Comparison of ENCODE assay signal across 24 mouse cellular contexts in the genomic region with DNA sequence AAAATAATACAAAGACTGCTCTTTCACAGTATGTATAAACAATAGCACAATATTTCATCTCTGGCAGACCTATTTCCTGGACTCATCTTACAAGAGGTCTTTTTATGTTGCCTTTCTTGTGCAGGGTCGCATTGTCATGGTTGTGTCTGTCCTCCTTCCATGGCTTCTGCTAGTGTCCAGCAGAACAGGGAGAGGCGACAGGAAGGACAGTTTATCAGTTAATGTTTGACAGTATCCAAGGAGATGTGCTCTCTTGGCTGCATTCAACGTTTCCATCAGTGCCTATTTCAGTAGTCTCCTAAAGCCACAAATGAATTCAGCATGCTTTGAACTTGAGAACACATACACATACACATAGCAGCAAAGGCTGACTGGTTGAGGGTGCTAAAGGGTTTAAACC. TPM values are rescaled to one million over a fixed set of nuclear protein-coding genes. Genes with fewer than 3 reads are reported as not detected.
DNase-seq lines count a peak whose midpoint lies in the region; ATAC-seq and TF ChIP-seq lines count a peak whose summit lies in the region.
"Had no signal": no experiment of that assay in that cellular context is flagged by ENCODE, and none has a peak within 500 bp of the region (broad histone marks: within the 10 kb centered on the region; RNA-seq: fewer than 3 reads in every experiment).

No protein-coding gene starts in this region.

- no peak for ATAC-seq in kidney, postnatal 0 days (replicated peaks; ENCODE audit: low FRiP score, low read depth)
- ATAC-seq in lung, embryonic 14.5 days (ENCODE audit: insufficient read depth) = peak; percentile 49; the same call in 1 of the 2 replicates
- ATAC-seq in lung, postnatal 0 days = peak; percentile 67
- ATAC-seq: CD4-positive, CD25-positive, alpha-beta regulatory T cell, adult 4 months; forebrain, embryonic 15.5 days had no signal

- no peaks in the 10 kb centered on the region for H3K4me1 ChIP-seq in kidney, postnatal 0 days (replicated peaks; ENCODE audit: insufficient read depth, low read length)
- H3K4me1 ChIP-seq in lung, embryonic 14.5 days (ENCODE audit: insufficient read depth) = peaks cover 6% of the 10 kb centered on the region; the same call in 1 of the 2 replicates
- H3K4me1 ChIP-seq in lung, postnatal 0 days (ENCODE audit: insufficient read depth, low read depth, low read length) = no peaks in the 10 kb centered on the region
- no peaks in the 10 kb centered on the region for H3K4me1 ChIP-seq in thymus, adult 2 months (replicated peaks; ENCODE audit: control insufficient read depth, insufficient read depth, low read length)
- H3K4me1 ChIP-seq: embryonic facial prominence, embryonic 12.5 days; embryonic facial prominence, embryonic 15.5 days had no signal

- no peak overlapping the region for H3K4me2 ChIP-seq in kidney, postnatal 0 days (ENCODE audit: low read length)
- H3K4me2 ChIP-seq in lung, embryonic 14.5 days = no peak overlapping the region
- no peak overlapping the region for H3K4me2 ChIP-seq in lung, postnatal 0 days (replicated peaks; ENCODE audit: low read depth, low read length)
- H3K4me2 ChIP-seq: embryonic facial prominence, embryonic 12.5 days; embryonic facial prominence, embryonic 15.5 days; forebrain, embryonic 15.5 days; heart, embryonic 11.5 days; hindbrain, embryonic 13.5 days had no signal

- TF ChIP-seq EP300 in lung, postnatal 0 days (IDR thresholded peaks at IDR 0.05) = no peak

- no peak for TF ChIP-seq POLR2A in thymus, adult 2 months (IDR thresholded peaks at IDR 0.05; ENCODE audit: control insufficient read depth, extremely low read depth, insufficient read depth, low read length, poor library complexity)

- H3K9me3 ChIP-seq in kidney, postnatal 0 days (replicated peaks; ENCODE audit: low read length) = no peaks in the 10 kb centered on the region
- no peaks in the 10 kb centered on the region for H3K9me3 ChIP-seq in lung, embryonic 14.5 days (ENCODE audit: low read depth, low read length)
- H3K9me3 ChIP-seq in lung, postnatal 0 days (ENCODE audit: low read length) = no peaks in the 10 kb centered on the region
- H3K9me3 ChIP-seq: embryonic facial prominence, embryonic 12.5 days; embryonic facial prominence, embryonic 15.5 days; forebrain, embryonic 15.5 days; hindbrain, embryonic 10.5 days; hindbrain, embryonic 13.5 days had no signal

- H3K27ac ChIP-seq in kidney, postnatal 0 days = no peak overlapping the region
- no peak overlapping the region for H3K27ac ChIP-seq in lung, embryonic 14.5 days (ENCODE audit: low read depth)
- H3K27ac ChIP-seq in lung, postnatal 0 days (ENCODE audit: low read length) = no peak overlapping the region
- H3K27ac ChIP-seq in thymus, adult 2 months (ENCODE audit: control insufficient read depth, insufficient read depth, low read length) = no peak overlapping the region
- H3K27ac ChIP-seq: embryonic facial prominence, embryonic 12.5 days; embryonic facial prominence, embryonic 15.5 days; forebrain, embryonic 15.5 days; hindbrain, embryonic 10.5 days; hindbrain, embryonic 13.5 days had no signal

- WGBS in kidney, postnatal 0 days = 45% methylated on average over 3 of the region's 3 CpGs
- WGBS in lung, embryonic 14.5 days = 23% methylated on average over 3 of the region's 3 CpGs
- 18% methylated on average over 3 of the region's 3 CpGs for WGBS in lung, postnatal 0 days
- WGBS in thymus, adult 2 months = 71% methylated on average over 3 of the region's 3 CpGs

- no peaks in the 10 kb centered on the region for H3K27me3 ChIP-seq in kidney, postnatal 0 days (ENCODE audit: insufficient read depth, low read length)
- no peaks in the 10 kb centered on the region for H3K27me3 ChIP-seq in lung, embryonic 14.5 days (ENCODE audit: insufficient read depth, low read length)
- H3K27me3 ChIP-seq in lung, postnatal 0 days (replicated peaks; ENCODE audit: insufficient read depth, low read length) = no peaks in the 10 kb centered on the region
- H3K27me3 ChIP-seq in thymus, adult 2 months (ENCODE audit: control insufficient read depth, insufficient read depth, low read length) = no peaks in the 10 kb centered on the region
- H3K27me3 ChIP-seq: embryonic facial prominence, embryonic 12.5 days; embryonic facial prominence, embryonic 15.5 days; forebrain, embryonic 15.5 days; hindbrain, embryonic 13.5 days had no signal

- TF ChIP-seq CTCF in kidney, postnatal 0 days (IDR thresholded peaks at IDR 0.05; ENCODE audit: low read depth) = no peak
- no peak for TF ChIP-seq CTCF in lung, embryonic 14.5 days (IDR thresholded peaks at IDR 0.05; ENCODE audit: low read depth)
- TF ChIP-seq CTCF in lung, postnatal 0 days (IDR thresholded peaks at IDR 0.05) = no peak
- TF ChIP-seq CTCF in thymus, adult 2 months (IDR thresholded peaks at IDR 0.05; ENCODE audit: borderline replicate concordance, control insufficient read depth, extremely low read depth, insufficient read depth, low read length, poor library complexity) = no peak

- DNase-seq in kidney, postnatal 0 days (ENCODE audit: low spot score) = peak; percentile 44
- DNase-seq in kidney, postnatal 25 days = no peak
- peak; percentile 50 for DNase-seq in lung, embryonic 14.5 days
- DNase-seq in lung, postnatal 14 days = no peak
- DNase-seq in lung, postnatal 0 days (ENCODE audit: low spot score) = peak; percentile 27
- DNase-seq in lung, adult 18-20 months = no peak
- DNase-seq in lung, postnatal 36 days = peak; percentile 41
- DNase-seq in thymus, adult 2 months = no peak
- DNase-seq: adrenal gland, adult 2 months; adrenal gland, postnatal 14 days; cerebellum, adult 11 months; cerebellum, adult 2 months; cerebellum, adult 9-11 months; cerebellum, postnatal 25 days; gastrocnemius, postnatal 10 days; gastrocnemius, postnatal 36 days had no signal

- no peak overlapping the region for H3K9ac ChIP-seq in kidney, postnatal 0 days (ENCODE audit: low read depth, low read length)
- no peak overlapping the region for H3K9ac ChIP-seq in lung, embryonic 14.5 days
- H3K9ac ChIP-seq in lung, postnatal 0 days (replicated peaks; ENCODE audit: low read depth) = no peak overlapping the region
- H3K9ac ChIP-seq: embryonic facial prominence, embryonic 12.5 days; embryonic facial prominence, embryonic 15.5 days; forebrain, embryonic 15.5 days; hindbrain, embryonic 13.5 days had no signal

- no peaks in the 10 kb centered on the region for H3K36me3 ChIP-seq in kidney, postnatal 0 days (ENCODE audit: insufficient read depth, low read length)
- no peaks in the 10 kb centered on the region for H3K36me3 ChIP-seq in lung, embryonic 14.5 days (ENCODE audit: insufficient read depth)
- no peaks in the 10 kb centered on the region for H3K36me3 ChIP-seq in lung, postnatal 0 days (ENCODE audit: insufficient read depth, low read length)
- H3K36me3 ChIP-seq in thymus, adult 2 months (ENCODE audit: control insufficient read depth, insufficient read depth, low read length) = no peaks in the 10 kb centered on the region
- H3K36me3 ChIP-seq: embryonic facial prominence, embryonic 12.5 days; embryonic facial prominence, embryonic 15.5 days; forebrain, embryonic 15.5 days; hindbrain, embryonic 10.5 days; hindbrain, embryonic 13.5 days had no signal

- H3K4me3 ChIP-seq in kidney, postnatal 0 days (replicated peaks; ENCODE audit: low read depth, low read length) = no peak overlapping the region
- H3K4me3 ChIP-seq in lung, embryonic 14.5 days (ENCODE audit: low read depth, low read length) = no peak overlapping the region
- H3K4me3 ChIP-seq in lung, postnatal 0 days (ENCODE audit: low read depth, low read length) = no peak overlapping the region
- no peak overlapping the region for H3K4me3 ChIP-seq in thymus, adult 2 months (ENCODE audit: control insufficient read depth, insufficient read depth, low read length)
- H3K4me3 ChIP-seq: embryonic facial prominence, embryonic 12.5 days; embryonic facial prominence, embryonic 15.5 days; forebrain, embryonic 15.5 days; hindbrain, embryonic 10.5 days; hindbrain, embryonic 13.5 days had no signal

RNA-seq across cellular contexts. Expression of a gene that starts 17.9 kb away (rescaled TPM):
- polyA plus RNA-seq in kidney, postnatal 0 days (2015; fragmentation: Nextera tagmentation; extraction: Ambion mirVana) = 0.03 and 0.05 TPM in 2 replicates
- 0.20 and 0.28 TPM in 2 replicates for polyA plus RNA-seq in lung, embryonic 14.5 days (2014; fragmentation: Nextera tagmentation; extraction: Ambion mirVana)
- 0.19 and 0.20 TPM in 2 replicates for polyA plus RNA-seq in lung, postnatal 0 days (2015; fragmentation: Nextera tagmentation; extraction: Ambion mirVana)
- 0.31 and 0.32 TPM in 2 replicates for polyA plus RNA-seq in thymus, adult 2 months (2012; rRNA removed)
- polyA plus RNA-seq: CD4-positive, CD25-positive, alpha-beta regulatory T cell, adult 4 months; forebrain, embryonic 11.5 days had no signal

Comparison
In these comparisons a context has a peak if more than half of its experiments do, and no peak if none do; other contexts are left out.
1. DNase-seq: peak in kidney, postnatal 0 days (single experiment), lung, embryonic 14.5 days (single experiment), lung, postnatal 0 days (single experiment) and lung, postnatal 36 days (single experiment); none in kidney, postnatal 25 days (0 of 2), lung, postnatal 14 days (single experiment), lung, adult 18-20 months (0 of 2) and thymus, adult 2 months (single experiment).